In genomic region chr2:174782016-174782415, GRCm38 (mm10) we compare ENCODE assay signal across 19 mouse cellular contexts.
"Had no signal": no experiment of that assay in that cellular context is flagged by ENCODE, and none has a peak within 500 bp of the region (broad histone marks: within the 10 kb centered on the region; RNA-seq: fewer than 3 reads in every experiment).

No protein-coding gene starts in this region.

- DNase-seq: kidney, adult 9 months; kidney, postnatal 14 days; kidney, postnatal 4 days; left cerebral cortex, postnatal 4 days; liver, postnatal 0 days; lung, postnatal 10 days; lung, postnatal 36 days; right cerebral cortex, adult 18-20 months; right cerebral cortex, postnatal 25 days; spleen, adult 18-20 months; thymus, postnatal 25 days had no signal

- H3K9me3 ChIP-seq: limb, embryonic 15.5 days; lung, embryonic 15.5 days; megakaryocyte, embryonic 14.5 days; midbrain, embryonic 10.5 days; midbrain, embryonic 13.5 days; stomach, embryonic 15.5 days had no signal

- ATAC-seq: liver, postnatal 0 days; midbrain, embryonic 13.5 days had no signal

- H3K27ac ChIP-seq: limb, embryonic 15.5 days; liver, embryonic 14.5 days; lung, embryonic 15.5 days; midbrain, embryonic 10.5 days; midbrain, embryonic 13.5 days; stomach, embryonic 15.5 days had no signal

- H3K4me3 ChIP-seq: limb, embryonic 15.5 days; lung, embryonic 15.5 days; megakaryocyte, embryonic 14.5 days; midbrain, embryonic 10.5 days; midbrain, embryonic 13.5 days; stomach, embryonic 15.5 days had no signal

- H3K4me2 ChIP-seq: limb, embryonic 15.5 days; liver, embryonic 11.5 days; lung, embryonic 15.5 days; midbrain, embryonic 13.5 days; stomach, embryonic 15.5 days had no signal

- H3K9ac ChIP-seq: limb, embryonic 15.5 days; liver, embryonic 14.5 days; liver, postnatal 0 days; lung, embryonic 15.5 days; midbrain, embryonic 13.5 days; stomach, embryonic 15.5 days had no signal

- H3K4me1 ChIP-seq: midbrain, embryonic 10.5 days; midbrain, embryonic 13.5 days had no signal

- H3K27me3 ChIP-seq: limb, embryonic 15.5 days; lung, embryonic 15.5 days; midbrain, embryonic 13.5 days; stomach, embryonic 15.5 days had no signal

- H3K36me3 ChIP-seq: limb, embryonic 15.5 days; lung, embryonic 15.5 days; midbrain, embryonic 10.5 days; midbrain, embryonic 13.5 days; stomach, embryonic 15.5 days had no signal
